18 mouse cellular contexts compared by ENCODE assay signal in genomic region chr9:118492932-118493698, GRCm38 (mm10). TPM values are rescaled to one million over a fixed set of nuclear protein-coding genes. Genes with fewer than 3 reads are reported as not detected.
"Had no signal": no experiment of that assay in that cellular context is flagged by ENCODE, and none has a peak within 500 bp of the region (broad histone marks: within the 10 kb centered on the region; RNA-seq: fewer than 3 reads in every experiment).

No protein-coding gene starts in this region.

- ATAC-seq: midbrain, embryonic 16.5 days had no signal

- H3K9me3 ChIP-seq: midbrain, embryonic 12.5 days; neural tube, embryonic 13.5 days; neural tube, embryonic 15.5 days had no signal

- DNase-seq: lung, adult 18-20 months; lung, embryonic 14.5 days; lung, postnatal 10 days; lung, postnatal 4 days; midbrain, embryonic 14.5 days; right cerebral cortex, postnatal 14 days; thymus, adult 18-20 months; thymus, postnatal 14 days; thymus, postnatal 36 days had no signal

- H3K9ac ChIP-seq: lung, embryonic 14.5 days; midbrain, embryonic 12.5 days; neural tube, embryonic 13.5 days; neural tube, embryonic 15.5 days had no signal

- H3K4me2 ChIP-seq: lung, embryonic 14.5 days; midbrain, embryonic 12.5 days; neural tube, embryonic 13.5 days; neural tube, embryonic 15.5 days had no signal

- H3K36me3 ChIP-seq: midbrain, embryonic 10.5 days; midbrain, embryonic 12.5 days; neural tube, embryonic 13.5 days; neural tube, embryonic 15.5 days had no signal

- H3K27ac ChIP-seq: midbrain, embryonic 10.5 days; midbrain, embryonic 12.5 days; neural tube, embryonic 13.5 days; neural tube, embryonic 15.5 days had no signal

- H3K4me3 ChIP-seq: midbrain, embryonic 10.5 days; midbrain, embryonic 12.5 days; myocyte; neural tube, embryonic 13.5 days; neural tube, embryonic 15.5 days had no signal

RNA-seq across cellular contexts. Expression of gene Eomes, which starts 15.1 kb away (rescaled TPM):
- polyA plus RNA-seq: liver, embryonic 16.5 days; lung, embryonic 14.5 days; lung, embryonic 16.5 days; neural tube, embryonic 11.5 days; neural tube, embryonic 15.5 days had no signal
